ENCODE assay signal across 18 mouse cellular contexts in the genomic region with DNA sequence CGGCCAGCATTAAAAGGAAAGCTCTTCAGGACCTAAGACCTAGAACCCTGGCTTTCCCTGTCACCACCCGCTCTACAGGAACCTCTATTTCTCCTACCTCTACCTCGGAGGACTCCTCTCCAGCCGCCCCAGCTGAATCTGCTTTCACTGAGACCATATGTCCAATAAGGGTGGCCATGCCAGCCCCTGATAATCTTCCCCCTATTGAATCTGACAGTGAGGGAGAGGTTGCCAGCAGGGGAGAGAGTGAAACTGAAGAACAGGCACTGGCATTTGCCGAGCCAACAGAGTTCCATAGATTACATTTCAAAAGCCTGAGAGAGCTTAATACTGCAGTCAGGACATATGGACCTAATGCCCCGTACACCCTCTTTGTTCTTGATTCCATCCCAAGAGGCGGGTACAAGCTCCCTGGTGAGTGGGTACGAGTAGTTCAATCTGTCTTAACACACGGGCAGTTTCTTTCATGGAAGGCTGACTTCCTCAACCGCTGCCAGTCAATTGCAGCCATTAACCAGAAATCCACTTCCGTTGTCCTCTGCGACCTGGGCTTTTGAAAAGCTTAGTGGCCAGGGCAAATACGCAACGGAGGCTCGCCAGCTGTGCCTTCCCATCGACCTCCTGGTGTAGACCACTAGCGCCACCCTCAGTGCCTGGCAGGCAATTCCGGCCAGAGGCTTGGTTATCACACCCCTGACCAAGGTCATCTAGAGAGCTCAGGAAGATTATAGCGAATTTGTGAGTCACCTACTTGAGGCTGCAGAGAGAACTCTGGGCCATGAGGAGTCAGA.
DNase-seq lines count a peak whose midpoint lies in the region; ATAC-seq and TF ChIP-seq lines count a peak whose summit lies in the region.
"Had no signal": no experiment of that assay in that cellular context is flagged by ENCODE, and none has a peak within 500 bp of the region (broad histone marks: within the 10 kb centered on the region; RNA-seq: fewer than 3 reads in every experiment).

No protein-coding gene starts in this region.

- intact Hi-C loops in heart, postnatal 25 days (cut with DNase I) = no loop called here

- 89% methylated on average over 19 of the region's 19 CpGs for WGBS in heart, postnatal 0 days
- 84% methylated on average over 19 of the region's 19 CpGs for WGBS in midbrain, postnatal 0 days
- 82% methylated on average over 19 of the region's 19 CpGs for WGBS in midbrain, embryonic 14.5 days

- no peak for TF ChIP-seq EP300 in heart, postnatal 0 days (IDR thresholded peaks at IDR 0.05; ENCODE audit: low read depth)

- H3K4me3 ChIP-seq in heart, postnatal 0 days (ENCODE audit: low read depth, low read length) = no peak overlapping the region
- H3K4me3 ChIP-seq in midbrain, postnatal 0 days (ENCODE audit: low read depth, low read length) = no peak overlapping the region
- H3K4me3 ChIP-seq in midbrain, embryonic 14.5 days (replicated peaks; ENCODE audit: low read depth, low read length) = no peak overlapping the region
- H3K4me3 ChIP-seq: heart, embryonic 13.5 days; hindbrain, embryonic 13.5 days; limb, embryonic 15.5 days; midbrain, embryonic 13.5 days had no signal

- H3K9me3 ChIP-seq in heart, postnatal 0 days (replicated peaks; ENCODE audit: control insufficient read depth, low read length) = peaks cover 13% of the 10 kb centered on the region
- peaks cover 16% of the 10 kb centered on the region; the same call in 1 of the 2 replicates for H3K9me3 ChIP-seq in midbrain, postnatal 0 days (ENCODE audit: low read length)
- H3K9me3 ChIP-seq in midbrain, embryonic 14.5 days (ENCODE audit: control insufficient read depth, low read length) = peaks cover 7% of the 10 kb centered on the region; the same call in 1 of the 2 replicates

- H3K9ac ChIP-seq in heart, postnatal 0 days (replicated peaks; ENCODE audit: low read depth, low read length) = no peak overlapping the region
- no peak overlapping the region for H3K9ac ChIP-seq in midbrain, postnatal 0 days (replicated peaks; ENCODE audit: low read length, poor library complexity, severe bottlenecking)
- H3K9ac ChIP-seq in midbrain, embryonic 14.5 days (replicated peaks; ENCODE audit: low read length) = no peak overlapping the region
- H3K9ac ChIP-seq: heart, embryonic 13.5 days; hindbrain, embryonic 13.5 days; limb, embryonic 15.5 days; lung, embryonic 14.5 days; midbrain, embryonic 13.5 days had no signal

- peak; percentile 25 for TF ChIP-seq CTCF in heart, postnatal 0 days (IDR thresholded peaks at IDR 0.05; ENCODE audit: low read depth)
- TF ChIP-seq CTCF in midbrain, postnatal 0 days (IDR thresholded peaks at IDR 0.05) = no peak

- ATAC-seq in heart, postnatal 0 days (ENCODE audit: insufficient read depth, low read depth) = no peak
- ATAC-seq in midbrain, postnatal 0 days (ENCODE audit: low FRiP score) = no peak; the same call in 1 of the 2 replicates
- ATAC-seq in midbrain, embryonic 14.5 days (ENCODE audit: low FRiP score, low TSS enrichment) = no peak
- no peak for ATAC-seq in megakaryocyte progenitor cell, adult 5-6 weeks (replicated peaks; ENCODE audit: poor library complexity)
- ATAC-seq: forebrain, embryonic 16.5 days; midbrain, embryonic 13.5 days had no signal

- DNase-seq in heart, postnatal 0 days (ENCODE audit: low spot score) = no peak
- no peak for DNase-seq in heart, postnatal 25 days (ENCODE audit: low spot score)
- DNase-seq in midbrain, postnatal 0 days (ENCODE audit: low spot score) = peak; percentile 52
- no peak for DNase-seq in midbrain, embryonic 14.5 days
- peak; percentile 36 for DNase-seq in cerebellum, adult 9-11 months
- DNase-seq in retina, postnatal 7 days (ENCODE audit: low read depth, low spot score) = peak; percentile 16
- no peak for DNase-seq in thymus, postnatal 10 days (ENCODE audit: low spot score in 2 of 2)
- DNase-seq: adrenal gland, adult 8-10 months; kidney, adult 11 months; lung, embryonic 14.5 days; thymus, adult 18-20 months had no signal

- H3K4me1 ChIP-seq in heart, postnatal 0 days (ENCODE audit: control insufficient read depth, insufficient read depth) = no peaks in the 10 kb centered on the region
- no peaks in the 10 kb centered on the region for H3K4me1 ChIP-seq in midbrain, postnatal 0 days (ENCODE audit: insufficient read depth, low read length)
- no peaks in the 10 kb centered on the region for H3K4me1 ChIP-seq in midbrain, embryonic 14.5 days (ENCODE audit: control insufficient read depth, insufficient read depth, low read length)
- H3K4me1 ChIP-seq: heart, embryonic 13.5 days; hindbrain, embryonic 13.5 days; limb, embryonic 15.5 days; midbrain, embryonic 13.5 days had no signal

- H3K36me3 ChIP-seq in heart, postnatal 0 days (replicated peaks; ENCODE audit: control insufficient read depth, insufficient read depth, low read length) = no peaks in the 10 kb centered on the region
- no peaks in the 10 kb centered on the region for H3K36me3 ChIP-seq in midbrain, postnatal 0 days (ENCODE audit: insufficient read depth, low read length)
- no peaks in the 10 kb centered on the region for H3K36me3 ChIP-seq in midbrain, embryonic 14.5 days (ENCODE audit: control insufficient read depth, insufficient read depth, low read length)
- H3K36me3 ChIP-seq: heart, embryonic 13.5 days; hindbrain, embryonic 13.5 days; limb, embryonic 15.5 days; midbrain, embryonic 13.5 days had no signal

- no peaks in the 10 kb centered on the region for H3K27me3 ChIP-seq in heart, postnatal 0 days (ENCODE audit: control insufficient read depth, insufficient read depth, low read length)
- no peaks in the 10 kb centered on the region for H3K27me3 ChIP-seq in midbrain, postnatal 0 days (ENCODE audit: insufficient read depth, low read length)
- H3K27me3 ChIP-seq in midbrain, embryonic 14.5 days (ENCODE audit: control insufficient read depth, insufficient read depth, low read length) = no peaks in the 10 kb centered on the region
- H3K27me3 ChIP-seq: heart, embryonic 13.5 days; hindbrain, embryonic 13.5 days; limb, embryonic 15.5 days; midbrain, embryonic 13.5 days had no signal

- H3K27ac ChIP-seq in heart, postnatal 0 days (ENCODE audit: low read depth) = no peak overlapping the region
- H3K27ac ChIP-seq in midbrain, postnatal 0 days (ENCODE audit: low read depth, low read length) = no peak overlapping the region
- H3K27ac ChIP-seq in midbrain, embryonic 14.5 days (replicated peaks; ENCODE audit: low read depth, low read length) = no peak overlapping the region
- H3K27ac ChIP-seq: heart, embryonic 13.5 days; hindbrain, embryonic 13.5 days; limb, embryonic 15.5 days; macrophage; midbrain, embryonic 13.5 days had no signal

- no peak overlapping the region for H3K4me2 ChIP-seq in heart, postnatal 0 days (ENCODE audit: low read depth, low read length)
- H3K4me2 ChIP-seq in midbrain, postnatal 0 days (ENCODE audit: low read depth, low read length, poor library complexity, severe bottlenecking) = no peak overlapping the region
- H3K4me2 ChIP-seq in midbrain, embryonic 14.5 days (ENCODE audit: low read length) = no peak overlapping the region
- H3K4me2 ChIP-seq: heart, embryonic 13.5 days; hindbrain, embryonic 13.5 days; limb, embryonic 15.5 days; lung, embryonic 14.5 days; midbrain, embryonic 13.5 days had no signal

Comparison
In these comparisons a context has a peak if more than half of its experiments do, and no peak if none do; other contexts are left out.
1. DNase-seq: peak in midbrain, postnatal 0 days (single experiment), cerebellum, adult 9-11 months (single experiment) and retina, postnatal 7 days (single experiment); none in heart, postnatal 0 days (single experiment), heart, postnatal 25 days (single experiment), midbrain, embryonic 14.5 days (single experiment) and thymus, postnatal 10 days (0 of 2).